Mouse (Mus musculus) olfactory bulb, adult 2 months (tissue): ENCODE data around the gene Rpusd3. TPM values are rescaled to one million over a fixed set of nuclear protein-coding genes. Genes with fewer than 3 reads are reported as not detected.

Source experiments
- H3K27ac ChIP-seq: fragments of 200-500 bp; 2 replicates; pipeline ENCODE4 v1.5.1; 2012; ENCODE audit warnings: low read depth, low read length; ENCODE audit not compliant: insufficient read depth
- H3K4me1 ChIP-seq: fragments of 200-500 bp; 2 replicates; pipeline ENCODE4 v1.6.1; 2012; ENCODE audit warnings: low read length; ENCODE audit not compliant: control insufficient read depth, insufficient read depth
- H3K4me3 ChIP-seq: fragments of 200-500 bp; 2 replicates; pipeline ENCODE4 v1.5.1; 2012; ENCODE audit warnings: mild to moderate bottlenecking, low read depth, low read length, moderate library complexity; ENCODE audit not compliant: insufficient read depth
- CTCF ChIP-seq: fragments of 200-500 bp; IDR thresholded peaks from 2 replicates; pipeline ENCODE4 v1.5.1; 2012; ENCODE audit warnings: low read depth, mild to moderate bottlenecking, low read length, moderate library complexity; ENCODE audit not compliant: insufficient read depth
- POLR2A ChIP-seq: fragments of 200-500 bp; IDR thresholded peaks from 2 replicates; pipeline ENCODE4 v1.6.1; 2012; ENCODE audit warnings: mild to moderate bottlenecking, low read depth, low read length, moderate library complexity; ENCODE audit not compliant: insufficient read depth
- WGBS: fragments of 180-500 bp; shearing (Covaris S2); methylation state at CpG from one replicate; pipeline ENCODE4 v1.1.7; 2018; 5-methylcytosine and 5-hydroxymethylcytosine counted together
- polyA plus RNA-seq: library from polyadenylated mRNA; stranded (reverse); fragments of >200 nt; gene quantifications from 2 replicates; pipeline ENCODE4 v1.2.4, GENCODE M21; 2012; ENCODE audit warnings: low replicate concordance; ENCODE audit not compliant: missing spikeins, insufficient read depth, insufficient read length

The Rpusd3 gene
- polyA plus RNA-seq, 1 experiment = not detected

GRCm38 (mm10) chr6:113444207-113444965, 25.2 kb upstream of the Rpusd3 start:
- Histone ChIP-seq H3K4me3 (no peak overlapping the region), H3K4me1 (peaks cover 4% of the 10 kb centered on the region; the same call in 1 of the 2 replicates), H3K27ac (no peak overlapping the region)
- 78% methylated on average over 8 of the region's 8 CpGs for WGBS
- TF ChIP-seq POLR2A (no peak), CTCF (no peak)

GRCm38 (mm10) chr6:113443091-113443490, 24.0 kb upstream of the Rpusd3 start:
- no peak for TF ChIP-seq CTCF
- TF ChIP-seq POLR2A = no peak
- WGBS = 45% methylated on average over 12 of the region's 12 CpGs
- peaks cover 4% of the 10 kb centered on the region; the same call in 1 of the 2 replicates for H3K4me1 ChIP-seq
- peak overlapping the region; percentile 71 for H3K4me3 ChIP-seq
- no peak overlapping the region for H3K27ac ChIP-seq

- under 1% methylated on average over 45 of the region's 45 CpGs for WGBS
- TF ChIP-seq CTCF (no peak), POLR2A (peak; percentile 46; the same call in 1 of the 2 replicates)
Measured at GRCm38 (mm10) chr6:113442442-113443090, 23.4 kb upstream of the Rpusd3 start, which contains the start of gene Jagn1. Gene Jagn1, plus strand, starts transcription at chr6:113442569.

GRCm38 (mm10) chr6:113442087-113442441, 22.9 kb upstream of the Rpusd3 start:
- peaks cover 4% of the 10 kb centered on the region; the same call in 1 of the 2 replicates for H3K4me1 ChIP-seq

More at GRCm38 (mm10) chr6:113442442-113443090, 23.4 kb upstream of the Rpusd3 start, which contains the start of gene Jagn1:
- 0 out of 2 replicates have a peak within 1 kb of the TSS, but pooled peaks have one; percentile 16 for H3K27ac ChIP-seq
- H3K4me1 ChIP-seq = peaks cover 4% of the 10 kb centered on the region; the same call in 1 of the 2 replicates
- peak within 1 kb of the TSS; percentile 71 for H3K4me3 ChIP-seq

GRCm38 (mm10) chr6:113441147-113441680, 22.1 kb upstream of the Rpusd3 start:
- Histone ChIP-seq H3K4me3 (no peak overlapping the region), H3K4me1 (peaks cover 4% of the 10 kb centered on the region; the same call in 1 of the 2 replicates), H3K27ac (no peak overlapping the region)
- 49% methylated on average over 7 of the region's 7 CpGs for WGBS
- TF ChIP-seq POLR2A = no peak
- no peak for TF ChIP-seq CTCF

More at GRCm38 (mm10) chr6:113442087-113442441, 22.9 kb upstream of the Rpusd3 start:
- 0 out of 2 replicates have a peak overlapping the region, but pooled peaks have one; percentile 16 for H3K27ac ChIP-seq
- peak overlapping the region; percentile 71 for H3K4me3 ChIP-seq
- TF ChIP-seq POLR2A (no peak), CTCF (no peak)
- 35% methylated on average over 9 of the region's 9 CpGs for WGBS

- no peak overlapping the region for H3K27ac ChIP-seq
- WGBS = 87% methylated on average over 3 of the region's 3 CpGs
- TF ChIP-seq POLR2A = no peak
- peaks cover 4% of the 10 kb centered on the region; the same call in 1 of the 2 replicates for H3K4me1 ChIP-seq
- no peak overlapping the region for H3K4me3 ChIP-seq
Measured at GRCm38 (mm10) chr6:113440686-113441085, 21.5 kb upstream of the Rpusd3 start.

GRCm38 (mm10) chr6:113438721-113439430, 19.7 kb upstream of the Rpusd3 start:
- H3K4me1 ChIP-seq = peaks cover 4% of the 10 kb centered on the region; the same call in 1 of the 2 replicates
- no peak for TF ChIP-seq CTCF
- no peak for TF ChIP-seq POLR2A
- no peak overlapping the region for H3K4me3 ChIP-seq
- no peak overlapping the region for H3K27ac ChIP-seq
- WGBS = 70% methylated on average over 12 of the region's 12 CpGs

GRCm38 (mm10) chr6:113437135-113437534, 18.0 kb upstream of the Rpusd3 start:
- Histone ChIP-seq H3K4me1 (0 out of 2 replicates have a peak, but pooled peaks cover under 1% of the 10 kb centered on the region), H3K27ac (no peak overlapping the region), H3K4me3 (no peak overlapping the region)
- TF ChIP-seq POLR2A = no peak
- no peak for TF ChIP-seq CTCF
- 82% methylated on average over 12 of the region's 12 CpGs for WGBS
